Mouse (Mus musculus): ENCODE results near the gene Ksr2.

- TF ChIP-seq CTCF (IDR thresholded peaks at IDR 0.05; ENCODE audit: low read depth) (no peak), EP300 (optimal IDR thresholded peaks at IDR 0.05) (no peak)
These were observed 55.8 kb downstream of the Ksr2 start for GRCm38 (mm10) chr5:117469572-117469971.
